Mouse (Mus musculus) left cerebral cortex, postnatal 36 days (tissue): ENCODE data around the gene Pax8. TPM values are rescaled to one million over a fixed set of nuclear protein-coding genes. Genes with fewer than 3 reads are reported as not detected.
A peak's percentile ranks its signal among the peaks of the same experiment; 100 is the strongest.

Experiments
- DNase-seq, 2 experiments: peaks; one replicate each; pipeline ENCODE4 v3.0.0; 2021 to 2022; ENCODE audit warnings: low spot score in 2 of 2, mixed read lengths in 1 of 2
- intact Hi-C: fragments of 180-260 bp; cut with DNase I; formaldehyde crosslinking; loops from one replicate; pipeline ENCODE4 v1.15.1; 2025
- total RNA-seq, 2 experiments: library from RNA; stranded (reverse); gene quantifications; 2 replicates each; pipeline ENCODE4 v1.2.3; 2021

Pax8 gene
- total RNA-seq, 2 experiments from 2014 or later: not detected

DNA sequence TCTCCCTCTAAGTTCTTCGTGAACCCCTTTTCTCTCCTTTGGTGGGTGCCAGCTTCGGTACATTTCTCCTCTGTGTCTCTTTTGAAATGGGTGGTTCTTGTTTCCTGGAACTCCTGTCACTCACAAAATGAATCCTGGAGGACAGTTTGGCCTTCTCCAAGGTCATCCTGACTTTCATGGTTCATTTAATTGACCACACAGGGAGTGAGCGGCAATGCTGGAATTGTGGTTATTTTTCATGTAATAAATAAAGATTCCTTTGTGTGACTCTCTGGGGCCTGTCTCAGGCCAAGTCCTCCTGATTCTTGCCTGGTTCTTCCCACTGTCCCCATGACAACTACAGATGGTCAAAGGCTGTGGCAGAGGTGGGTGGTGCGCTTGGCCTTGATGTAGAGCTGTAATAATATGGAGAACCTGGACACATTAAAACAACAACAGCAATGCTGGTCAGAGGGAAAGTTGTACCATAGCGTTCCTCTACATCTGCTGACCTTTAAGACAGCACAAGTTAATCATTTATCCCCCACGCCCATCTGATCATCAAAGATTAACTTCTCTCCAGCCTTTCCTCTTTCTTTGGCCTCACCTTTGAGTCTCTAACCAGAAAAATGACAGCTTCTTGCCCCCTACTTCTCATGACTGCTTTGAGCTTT, 54.1 kb downstream of the Pax8 start:
- intact Hi-C loops: no loop called here
- no peak for DNase-seq

DNA sequence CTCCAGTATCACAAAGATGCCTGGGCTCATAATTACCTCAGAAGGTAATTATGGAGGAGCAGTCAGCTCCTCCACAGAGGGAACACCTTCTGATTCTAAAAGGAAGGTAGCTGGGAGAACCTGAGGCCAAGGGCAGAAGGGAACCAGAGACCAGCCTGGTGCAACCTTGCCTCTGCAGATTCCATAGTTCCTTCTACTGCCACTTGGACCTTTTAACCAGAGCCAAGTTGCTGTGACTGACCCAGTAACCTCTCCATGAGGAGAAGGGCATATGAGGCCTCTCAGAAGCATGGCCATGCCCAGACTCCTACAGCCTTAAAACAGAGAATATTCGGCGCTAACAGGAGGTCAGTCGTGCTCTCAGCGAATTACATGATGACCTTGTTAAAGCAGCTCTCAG, 57.8 kb downstream of the Pax8 start:
- intact Hi-C loops: no loop called here
- DNase-seq: no peak

DNA sequence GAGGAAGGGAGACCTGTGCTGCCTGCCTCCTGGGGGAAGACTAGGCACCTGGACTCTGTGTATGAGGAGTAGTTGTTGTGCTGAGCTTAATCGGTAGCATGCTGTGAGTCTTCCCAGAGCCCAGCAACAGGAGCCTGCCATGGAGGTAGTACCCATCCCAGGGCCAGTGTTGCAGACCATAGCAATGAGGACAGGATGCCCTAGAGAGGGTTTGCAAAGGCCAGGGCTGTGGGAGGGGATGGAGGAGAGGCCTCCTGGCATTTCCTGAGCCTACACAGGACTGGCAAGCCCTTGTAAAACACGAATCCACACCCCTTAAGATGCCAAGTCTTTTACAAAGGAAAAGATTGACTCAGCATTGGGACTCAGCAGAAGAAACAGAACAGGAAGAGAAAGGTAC, 58.3 kb downstream of the Pax8 start:
- intact Hi-C loops: no loop called here
- DNase-seq: no peak

DNA sequence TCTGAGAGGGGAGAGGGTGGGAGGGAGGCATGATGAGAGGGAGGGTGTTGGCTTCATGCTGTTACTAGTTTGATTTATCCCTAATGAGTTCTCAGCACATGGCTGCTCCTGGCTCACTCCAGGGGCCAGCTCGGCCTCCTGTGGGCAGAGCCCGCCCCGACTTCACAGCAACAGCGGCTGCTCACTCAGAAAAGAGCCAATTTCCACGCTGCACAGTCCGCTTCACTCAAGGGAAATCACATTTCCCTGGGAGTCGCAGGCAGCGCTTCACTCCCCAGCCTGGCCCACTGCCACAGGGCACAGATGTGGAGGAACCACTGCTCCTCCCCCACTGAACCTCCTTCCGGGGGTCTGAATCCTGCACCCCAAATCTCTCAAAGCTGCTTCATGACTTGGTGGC, 58.7 kb downstream of the Pax8 start:
- DNase-seq: no peak
- intact Hi-C loops: no loop called here

DNA sequence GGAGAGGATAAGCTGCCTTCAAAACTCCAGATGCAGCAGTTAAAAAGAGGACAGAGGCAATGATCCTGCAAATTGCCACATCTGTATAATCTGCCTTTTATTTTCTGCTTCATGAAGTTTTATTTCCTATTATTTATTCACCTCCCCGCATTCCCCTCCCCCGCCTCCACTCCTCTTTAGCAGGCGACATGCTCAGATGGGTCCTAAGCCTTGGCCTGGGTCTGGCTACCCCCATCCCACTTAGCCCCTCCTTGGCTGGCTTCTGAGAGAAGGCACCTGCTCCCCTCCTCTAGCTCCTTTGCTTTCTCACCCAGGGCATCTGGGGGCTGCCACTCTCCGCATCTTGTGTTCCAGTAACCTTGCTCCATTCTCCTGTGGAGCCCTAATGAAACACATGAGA, 61.7 kb downstream of the Pax8 start:
- intact Hi-C loops: no loop called here
- DNase-seq: no peak

DNA sequence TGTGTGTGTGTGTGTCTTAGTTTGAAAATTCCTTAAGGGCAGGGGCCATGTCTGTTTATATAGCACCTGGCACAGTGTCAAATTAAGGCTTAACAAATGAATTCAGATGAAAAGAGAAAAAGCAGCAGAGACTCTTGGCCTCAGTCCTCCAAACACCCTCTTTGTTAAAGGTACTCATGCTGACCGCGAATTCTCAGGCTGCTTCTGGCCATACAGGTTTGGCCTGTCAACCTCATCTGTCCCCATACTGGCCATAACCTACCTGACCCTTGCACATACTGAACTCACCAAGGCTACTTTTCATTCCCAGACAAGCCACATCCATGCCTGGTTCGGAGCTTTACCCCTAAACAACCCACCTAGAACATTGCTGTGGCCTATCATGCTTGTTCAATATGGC, 62.2 kb downstream of the Pax8 start:
- DNase-seq: no peak
- intact Hi-C loops: no loop called here

DNA sequence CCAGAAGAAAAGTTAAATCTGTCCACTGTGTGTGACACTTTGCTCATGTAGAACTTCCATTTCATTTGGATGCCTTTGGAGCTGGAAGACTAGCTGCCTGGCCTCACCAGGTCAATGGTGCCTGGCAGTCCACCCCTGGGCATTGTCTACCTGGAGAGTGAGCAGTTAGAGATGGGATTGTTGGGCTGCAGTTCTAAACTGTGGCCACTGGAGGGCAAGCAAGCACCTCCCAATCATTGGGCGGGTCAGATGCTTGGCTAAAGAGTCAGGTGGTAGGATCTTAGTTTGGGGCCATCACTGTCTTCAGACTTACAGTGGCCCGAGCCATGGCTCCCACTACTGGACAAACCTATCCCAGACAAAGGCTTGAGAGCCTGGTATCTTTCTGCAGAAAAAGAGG, 66.2 kb downstream of the Pax8 start:
- peak; percentile 40 to 60 for DNase-seq
- intact Hi-C loops: loop anchor here (1.0 to 5.0 kb wide), 3 partner anchors 52 to 343 kb away; no protein-coding TSS in a partner anchor

DNA sequence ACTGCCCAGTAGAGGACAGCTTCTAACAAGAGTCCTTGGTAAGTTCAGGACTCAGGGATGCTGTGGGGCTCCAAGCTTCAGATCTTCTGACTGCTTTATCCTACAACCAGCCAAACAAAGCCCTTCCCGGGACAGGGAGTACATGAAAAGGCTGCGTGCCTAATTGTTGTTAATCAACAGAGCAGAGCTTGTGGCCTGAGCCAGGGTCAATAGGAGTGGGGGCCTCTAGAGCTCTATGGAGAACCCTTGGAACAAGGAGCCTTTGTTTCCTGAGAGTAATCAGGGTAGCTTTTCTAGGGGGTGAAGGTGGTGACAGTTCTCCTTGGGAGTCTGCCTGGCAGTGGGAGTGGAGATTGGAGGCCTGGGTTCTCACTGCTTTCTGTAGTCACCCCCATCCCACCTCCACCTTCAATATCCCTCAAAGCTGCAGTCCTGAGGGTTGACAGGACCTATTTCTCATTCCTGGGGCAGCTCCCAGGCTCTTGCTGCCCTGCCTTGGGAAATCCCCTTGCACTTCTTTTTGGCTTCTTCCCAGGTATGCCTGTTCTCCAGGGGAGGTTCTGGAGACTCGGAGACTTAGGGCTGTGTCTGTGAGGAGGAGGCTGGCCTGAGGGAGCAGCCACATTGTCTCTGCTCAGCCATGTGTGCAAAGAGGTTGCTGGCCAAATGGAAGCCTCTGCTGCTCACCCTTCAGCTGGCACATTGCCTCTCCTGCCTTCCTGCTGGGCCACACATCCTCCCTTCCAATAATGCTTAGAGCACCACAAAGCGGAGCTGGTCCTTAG, 67.5 kb downstream of the Pax8 start:
- no peak for DNase-seq
- intact Hi-C loops: loop anchor here (5.0 kb wide), 2 partner anchors 51 to 344 kb away; no protein-coding TSS in a partner anchor

DNA sequence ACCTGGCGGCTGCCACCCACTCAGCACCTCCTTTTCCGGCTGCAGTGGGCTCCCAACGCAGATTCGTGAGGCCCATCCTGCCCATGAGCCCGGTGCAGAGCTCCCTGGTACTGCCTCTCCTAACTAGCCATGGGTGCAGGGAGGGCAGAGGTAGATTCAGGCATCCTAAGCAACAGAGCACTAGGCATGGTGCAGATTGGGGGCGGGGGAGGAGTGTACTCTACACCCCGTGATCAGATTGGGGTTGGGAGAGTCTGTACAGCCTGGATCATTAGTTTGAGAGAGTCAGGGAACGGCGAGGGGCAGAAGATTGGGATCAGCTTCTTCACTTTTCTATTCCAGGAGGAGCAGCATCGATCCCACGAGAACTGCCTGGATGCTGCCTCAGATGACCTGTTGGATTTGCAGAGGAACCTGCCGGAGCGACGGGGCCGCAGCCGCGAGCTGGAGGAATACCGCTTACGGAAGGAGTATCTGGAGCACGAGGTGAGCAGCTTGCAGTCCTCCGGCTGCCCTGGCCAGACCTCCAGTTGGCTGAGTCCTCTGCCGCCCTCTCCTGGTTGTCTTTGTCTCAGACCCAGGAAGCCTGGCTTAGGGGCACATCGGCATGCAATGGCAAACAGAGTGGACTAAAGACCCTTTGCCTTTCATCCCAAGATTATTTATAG, 69.9 kb downstream of the Pax8 start:
- peak in 1 of 2 experiments; percentile 49 for DNase-seq
- intact Hi-C loops: loop anchor here (1.0 to 5.0 kb wide), 3 partner anchors 48 to 347 kb away; no protein-coding TSS in a partner anchor

DNA sequence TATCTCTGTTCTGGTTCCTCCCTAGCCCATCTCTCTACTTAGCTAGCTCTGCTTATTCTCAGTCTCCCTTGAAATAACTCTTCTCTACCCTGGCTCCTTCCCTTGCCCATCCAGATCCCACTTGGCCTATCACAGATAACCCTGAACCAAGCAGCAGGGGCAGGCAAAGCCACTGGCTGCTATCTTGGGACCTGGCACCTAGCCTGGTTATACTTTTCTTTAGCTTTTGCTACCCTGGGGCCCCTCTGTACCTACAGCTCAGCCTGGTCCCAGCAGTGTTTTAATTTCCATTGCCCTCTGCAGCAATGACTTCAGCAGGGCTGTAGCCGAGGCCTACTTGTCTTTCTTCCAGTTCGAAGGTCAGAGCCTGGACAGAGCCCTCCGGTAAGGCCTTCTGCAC, 74.7 kb downstream of the Pax8 start:
- intact Hi-C loops: no loop called here
- no peak for DNase-seq

DNA sequence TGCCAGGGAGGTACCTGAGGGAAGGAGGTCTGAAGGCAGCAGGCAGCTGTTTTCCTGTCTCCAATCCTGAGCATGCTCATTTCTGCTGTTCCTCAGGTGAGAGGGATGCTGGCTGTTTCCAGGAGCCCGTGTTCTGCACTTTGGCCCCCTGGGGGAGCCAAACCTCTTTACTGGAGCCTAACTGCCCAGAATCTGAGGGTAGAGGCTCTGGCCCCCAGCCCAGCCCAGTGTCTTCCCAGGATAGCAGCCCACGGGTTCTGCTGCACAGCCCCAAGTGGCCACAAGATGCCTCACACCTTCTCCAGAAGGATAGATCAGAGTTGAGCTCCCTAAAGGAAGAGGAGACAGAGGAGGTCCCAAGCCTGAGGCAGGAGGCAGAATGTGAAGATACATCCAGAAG, 78.3 kb downstream of the Pax8 start:
- no peak for DNase-seq
- intact Hi-C loops: no loop called here

DNA sequence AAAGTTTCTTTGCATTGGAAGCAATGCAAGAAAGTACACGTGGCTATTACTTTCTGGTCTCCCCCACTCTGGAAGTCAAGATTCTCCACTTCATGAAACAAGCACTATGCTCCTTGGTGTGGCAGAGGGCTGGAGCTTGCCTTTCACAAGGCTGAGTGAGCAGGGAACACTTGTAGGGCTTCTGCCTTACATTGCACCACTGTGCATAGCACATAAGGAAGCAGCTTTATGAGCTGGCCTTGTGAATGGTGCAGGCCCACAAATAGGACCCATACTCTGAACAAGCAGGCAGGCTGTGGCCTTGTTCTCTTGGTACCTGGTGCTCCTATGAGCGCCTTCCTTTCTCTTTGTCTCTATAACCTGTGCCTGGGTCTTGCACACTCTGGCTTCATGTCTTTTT, 82.1 kb downstream of the Pax8 start:
- intact Hi-C loops: no loop called here
- DNase-seq: no peak

DNA sequence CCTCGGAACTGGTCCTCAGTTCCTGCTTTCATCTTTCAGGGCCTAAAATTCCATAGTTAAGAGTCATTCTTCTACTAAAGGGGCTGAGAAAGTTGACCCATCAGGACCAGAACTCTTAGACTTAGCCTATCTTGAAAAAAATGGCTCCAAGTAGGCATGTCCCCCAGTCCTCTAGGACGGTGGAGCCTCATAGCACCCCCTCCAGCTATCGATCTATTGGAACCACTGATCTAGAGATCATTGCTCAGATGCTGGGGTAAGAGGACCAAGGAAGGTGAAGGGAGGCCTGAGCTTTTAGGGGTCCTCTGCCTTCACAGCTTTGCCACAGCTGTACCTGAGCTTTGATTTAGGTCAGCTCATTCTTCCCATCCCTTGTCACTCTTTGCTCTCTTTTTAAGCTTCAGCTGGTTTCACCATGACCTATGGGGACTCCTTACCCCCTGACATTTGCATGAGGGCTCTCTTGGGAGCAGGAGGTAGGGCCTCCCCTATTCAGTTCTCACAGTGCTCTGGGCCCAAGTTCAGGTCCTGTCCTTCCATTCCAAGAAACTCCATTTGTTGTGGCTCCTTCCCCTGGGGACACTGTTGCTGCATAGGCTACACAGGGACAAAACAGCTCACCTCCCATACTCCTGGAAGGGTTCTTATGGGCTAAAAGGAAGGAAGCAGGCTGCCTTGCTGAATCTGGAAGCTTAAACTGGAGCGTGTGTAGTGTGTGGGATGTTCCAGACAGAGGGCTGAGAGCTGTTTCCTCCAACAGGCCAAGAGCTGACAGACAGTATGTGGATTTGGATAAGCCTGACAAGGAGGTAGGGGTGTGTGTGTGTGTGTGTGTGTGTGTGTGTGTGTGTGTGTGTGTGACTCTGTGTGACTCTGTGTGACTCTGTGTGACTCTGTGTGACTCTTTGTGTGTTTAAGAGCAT, 87.8 kb downstream of the Pax8 start:
- intact Hi-C loops: no loop called here
- peak in 1 of 2 experiments; percentile 46 for DNase-seq

DNA sequence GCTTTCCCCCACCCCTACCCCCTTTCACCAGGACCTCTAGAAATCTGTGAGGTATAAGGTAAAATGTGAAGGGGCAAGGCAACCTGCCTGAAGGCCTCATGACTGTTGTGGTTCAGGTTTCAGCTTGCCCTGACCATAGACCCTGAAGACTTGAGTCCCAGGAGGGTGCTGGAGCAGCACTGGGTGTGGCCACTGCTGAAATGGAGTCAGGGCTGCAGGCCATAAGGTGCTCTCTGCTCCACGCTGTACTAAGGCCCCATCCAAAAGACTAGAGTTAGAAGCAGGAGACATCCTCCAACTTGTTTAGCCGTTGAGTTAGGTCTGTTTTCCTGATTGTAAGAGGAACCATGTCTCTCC, 88.5 kb downstream of the Pax8 start:
- no peak for DNase-seq
- intact Hi-C loops: no loop called here

DNA sequence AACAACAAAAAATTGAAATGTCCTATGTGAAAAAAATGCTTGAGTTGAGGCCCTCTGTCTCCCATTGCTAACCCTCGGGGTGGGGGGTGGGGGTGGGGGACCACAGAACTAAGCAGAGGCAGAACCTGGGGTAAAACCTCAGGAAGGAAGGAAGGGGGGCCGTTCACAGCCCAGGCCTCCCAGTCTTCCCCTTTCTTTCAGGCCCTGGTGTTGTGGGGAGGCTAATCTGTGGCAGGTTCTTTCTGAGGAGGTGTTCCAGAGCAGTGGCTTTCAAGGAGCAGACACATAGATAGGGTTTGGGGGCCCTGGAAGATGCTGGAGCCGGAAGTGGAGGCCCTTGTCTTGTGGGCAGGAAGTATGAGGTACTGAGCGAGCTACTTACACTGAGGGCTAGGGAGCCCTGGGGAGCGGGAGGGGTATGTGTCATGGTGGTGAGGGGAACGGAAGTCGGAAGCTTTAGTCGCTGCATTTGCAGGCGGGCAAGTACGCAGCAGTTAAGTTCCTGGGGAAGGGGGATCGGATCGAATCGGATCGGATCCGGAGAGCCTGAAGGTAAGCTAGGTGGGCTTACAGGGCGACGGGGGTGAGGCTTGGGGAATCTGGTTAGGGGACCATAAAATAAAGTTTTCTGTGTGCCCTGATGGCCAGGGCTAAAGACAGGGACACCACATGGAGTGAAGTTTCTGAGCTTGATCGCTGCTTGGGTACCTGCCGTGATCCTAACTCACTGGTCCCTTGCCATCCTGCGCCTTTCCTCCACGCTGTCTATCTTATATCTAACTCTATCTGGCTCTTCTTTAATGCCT, 89.0 kb downstream of the Pax8 start:
- intact Hi-C loops: no loop called here

DNA sequence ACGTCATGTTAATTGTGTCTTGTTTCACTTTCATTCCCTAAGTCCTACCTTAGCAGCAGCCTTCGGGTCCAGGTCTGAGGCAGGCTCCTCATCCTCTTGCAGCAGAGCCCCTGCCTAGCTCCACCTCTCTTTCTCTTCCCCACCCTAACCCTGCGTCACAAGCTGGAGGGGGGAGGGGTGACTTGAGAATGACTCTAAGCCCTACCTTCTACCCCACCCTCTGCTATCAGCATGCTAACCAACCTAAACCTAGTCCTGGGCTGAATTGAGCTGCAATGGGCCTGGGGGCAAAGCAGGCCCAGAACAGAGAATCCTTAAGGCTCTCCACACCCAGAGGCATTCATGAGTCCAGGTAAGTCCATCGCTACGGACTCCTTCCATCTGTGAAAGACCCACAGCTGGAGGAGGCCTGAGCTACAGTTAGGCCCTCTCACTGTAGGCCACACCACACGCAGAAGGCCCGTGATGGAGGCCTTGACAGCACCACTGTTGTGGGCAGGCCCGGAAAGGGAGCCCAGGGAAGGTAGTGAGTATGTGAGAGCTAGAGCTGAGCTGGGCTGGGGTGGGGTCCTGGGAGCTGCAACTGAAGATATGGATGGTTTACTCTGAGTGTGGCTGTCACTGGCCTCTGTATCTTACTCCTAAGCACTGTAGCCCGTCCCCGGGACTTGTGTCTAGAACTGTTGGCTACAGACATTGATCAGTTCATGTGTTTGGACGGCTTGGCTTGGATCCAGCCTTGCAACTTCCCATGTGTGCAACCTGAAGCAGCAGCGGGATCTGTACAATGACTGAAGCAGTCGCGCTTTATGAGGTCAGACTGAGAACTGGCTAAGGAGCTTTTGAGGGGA, 90.1 kb downstream of the Pax8 start:
- intact Hi-C loops: no loop called here

More for the DNA sequence above, 89.0 kb downstream of the Pax8 start:
- no peak for DNase-seq

DNA sequence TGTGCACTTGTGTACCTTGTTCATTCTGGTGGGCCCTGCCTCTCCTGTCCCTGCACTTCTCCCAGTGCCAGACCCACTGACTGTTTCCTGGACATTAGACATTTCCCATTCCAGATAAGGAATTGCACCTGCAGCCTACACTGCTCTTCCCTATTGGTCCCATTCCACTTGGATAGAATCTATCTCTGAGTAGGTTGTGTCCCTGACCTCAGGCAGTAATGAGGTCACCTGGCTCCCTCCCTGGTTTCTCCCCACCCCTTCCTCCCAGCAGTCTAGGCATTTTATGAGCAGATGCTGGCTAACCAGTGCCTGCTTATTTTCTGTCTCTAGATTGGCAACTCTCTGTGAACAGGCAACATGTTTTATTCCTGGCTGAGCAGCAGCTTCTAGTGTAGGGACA, 91.0 kb downstream of the Pax8 start:
- intact Hi-C loops: no loop called here
- no peak for DNase-seq

More for the DNA sequence above, 90.1 kb downstream of the Pax8 start:
- DNase-seq: no peak

DNA sequence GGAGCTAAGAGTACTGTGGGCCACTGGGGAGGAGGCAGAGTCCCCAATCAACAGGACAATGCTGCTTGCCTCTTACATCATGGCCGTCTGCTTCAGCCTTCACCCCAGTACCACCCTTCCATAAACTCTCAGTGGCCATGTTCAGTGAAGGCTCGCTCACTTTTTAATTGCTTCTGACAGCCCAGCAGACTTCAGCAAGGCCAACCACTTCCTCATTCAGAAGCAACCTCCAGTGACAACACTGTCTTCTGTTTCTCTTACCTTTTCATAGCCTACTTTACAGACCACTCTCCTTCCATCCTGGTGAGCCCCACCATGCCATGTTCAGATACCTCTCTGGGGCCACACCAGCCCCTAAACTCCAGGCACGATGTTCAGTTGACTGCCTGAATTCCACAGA, 91.8 kb downstream of the Pax8 start:
- DNase-seq: no peak
- intact Hi-C loops: no loop called here
